Mouse (Mus musculus) hindbrain, embryonic 15.5 days (tissue): ENCODE data around the gene Sik3. TPM values are rescaled to one million over a fixed set of nuclear protein-coding genes. Genes with fewer than 3 reads are reported as not detected.

Experiments
- ATAC-seq: fragments of 200-750 bp; cut with Nextera tagmentation; 2 replicates; pipeline ENCODE4 v1.8.0; 2017; ENCODE audit warnings: low read depth, moderate number of reproducible peaks, moderate TSS enrichment; ENCODE audit not compliant: low FRiP score
- H3K27ac ChIP-seq: fragments of 300-500 bp; sonication (generic); replicated peaks from 2 replicates; pipeline ENCODE4 v1.5.1; 2015; ENCODE audit warnings: mild to moderate bottlenecking, inconsistent platforms
- H3K27me3 ChIP-seq: fragments of 300-500 bp; sonication (generic); 2 replicates; pipeline ENCODE4 v1.6.1; 2015; ENCODE audit warnings: control low read depth, inconsistent platforms
- H3K36me3 ChIP-seq: fragments of 300-500 bp; sonication (generic); 2 replicates; pipeline ENCODE4 v1.6.1; 2015; ENCODE audit warnings: control low read depth, inconsistent platforms
- H3K4me1 ChIP-seq: fragments of 300-500 bp; sonication (generic); replicated peaks from 2 replicates; pipeline ENCODE4 v1.6.1; 2015; ENCODE audit warnings: control low read depth, inconsistent platforms
- H3K4me2 ChIP-seq: fragments of 300-500 bp; sonication (generic); 2 replicates; pipeline ENCODE4 v1.6.1; 2015; ENCODE audit warnings: moderate library complexity, mild to moderate bottlenecking, inconsistent platforms
- H3K4me3 ChIP-seq: fragments of 300-500 bp; sonication (generic); 2 replicates; pipeline ENCODE4 v1.5.1; 2015; ENCODE audit warnings: mild to moderate bottlenecking, inconsistent platforms
- H3K9ac ChIP-seq: fragments of 300-500 bp; sonication (generic); 2 replicates; pipeline ENCODE4 v1.6.1; 2015; ENCODE audit warnings: inconsistent platforms
- H3K9me3 ChIP-seq: fragments of 300-500 bp; sonication (generic); 2 replicates; pipeline ENCODE4 v1.6.1; 2016; ENCODE audit warnings: control low read depth, inconsistent platforms
- whole genome bisulfite sequencing: fragments of 180-500 bp; shearing (Covaris S2); methylation state at CpG from one replicate; pipeline ENCODE4 v1.1.7; 2015; 5-methylcytosine and 5-hydroxymethylcytosine counted together
- polyA plus RNA-seq: library from polyadenylated mRNA; unstranded; fragments of >200 nt; fragmentation: Nextera tagmentation; extraction: Ambion mirVana; gene quantifications from 2 replicates; pipeline ENCODE4 v1.2.1, GENCODE M21; 2015

Sik3 gene
- 11.6 and 12.6 TPM in 2 replicates for polyA plus RNA-seq

DNA sequence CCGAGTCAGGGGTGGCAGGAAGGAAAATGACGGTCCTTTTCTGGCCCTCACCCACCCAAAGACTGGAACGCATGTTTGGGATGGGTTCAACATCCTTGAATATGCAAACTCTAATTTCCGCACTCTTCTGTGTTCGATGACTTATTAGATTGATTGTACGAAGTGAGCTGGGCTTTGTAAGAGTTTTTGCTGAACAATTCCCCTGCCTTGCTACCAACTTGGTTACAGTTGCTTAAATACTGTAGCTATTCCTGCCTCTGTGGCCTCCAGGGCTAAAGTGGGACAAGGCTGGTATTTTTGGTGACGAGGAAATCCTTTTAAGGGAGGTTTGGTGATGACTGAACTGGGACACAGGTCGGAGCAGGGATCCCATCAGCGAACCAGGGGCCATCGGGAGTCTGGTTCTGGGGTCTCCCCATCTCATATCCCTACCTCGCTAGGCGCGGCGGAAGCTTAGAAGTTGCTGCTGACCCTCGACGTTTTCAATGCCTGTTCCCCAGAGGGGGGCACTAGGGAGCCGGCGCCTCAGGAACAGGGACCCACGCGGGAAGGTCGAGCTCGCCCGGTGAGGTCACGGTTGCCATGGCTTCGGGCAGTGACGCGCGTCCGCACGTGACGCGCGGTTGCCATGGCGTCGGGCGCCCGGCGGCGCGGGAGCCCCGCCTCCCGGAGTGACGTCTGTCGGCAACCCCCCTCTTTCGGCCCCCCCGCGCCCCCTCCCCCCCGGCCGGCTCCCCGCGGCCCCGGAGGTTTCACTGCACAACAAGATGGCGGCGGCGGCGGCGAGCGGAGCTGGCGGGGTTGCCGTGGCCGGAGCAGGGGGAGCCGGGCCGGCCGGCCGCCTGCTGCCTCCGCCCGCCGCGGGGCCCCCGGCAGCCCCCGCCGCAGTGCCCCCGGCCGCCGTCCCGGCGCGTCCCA is at the start of gene Sik3, which contains the start of gene Pafah1b2:
Gene Sik3, plus strand, starts transcription at position 730 of the 918 bp plus-strand sequence.
Gene Pafah1b2, minus strand, starts transcription at position 600 of the 918 bp plus-strand sequence.
- H3K27me3 ChIP-seq, result no peaks in the 10 kb centered on the region
- H3K4me3 ChIP-seq, result peak within 1 kb of the TSS; percentile 99
- peak within 1 kb of the TSS; percentile 94 for H3K27ac ChIP-seq
- H3K4me2 ChIP-seq, result peak within 1 kb of the TSS; percentile 79
- H3K4me1 ChIP-seq, result peaks cover 48% of the 10 kb centered on the region
- no peaks in the 10 kb centered on the region for H3K9me3 ChIP-seq
- 2% methylated on average over 55 of the region's 78 CpGs for WGBS
- H3K36me3 ChIP-seq, result no peaks in the 10 kb centered on the region
- peak within 1 kb of the TSS; percentile 100 for H3K9ac ChIP-seq
- ATAC-seq, result peak; percentile 90

DNA sequence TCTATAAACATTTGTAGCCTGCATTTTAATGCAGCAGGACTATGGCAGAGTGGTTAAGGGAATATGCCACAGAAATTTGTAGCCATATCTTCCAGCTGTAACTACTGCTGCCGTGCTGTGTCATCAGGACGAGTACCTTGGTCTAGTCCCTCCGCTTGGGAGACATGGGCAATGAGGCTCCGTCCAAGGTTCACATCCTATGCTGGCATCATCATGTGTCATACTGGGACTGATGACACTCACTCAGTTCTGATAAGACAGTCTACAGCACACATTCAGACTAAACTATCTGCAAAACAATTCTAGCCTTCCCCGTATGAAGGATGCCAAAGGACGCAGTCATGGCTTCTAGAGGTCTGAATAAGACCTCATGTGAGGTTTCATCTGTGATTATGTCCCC is 49.0 kb upstream of the Sik3 start:
- no peak overlapping the region for H3K4me3 ChIP-seq
- no peak for ATAC-seq
- WGBS, result 91% methylated on average over 6 of the region's 6 CpGs
- no peaks in the 10 kb centered on the region for H3K9me3 ChIP-seq
- H3K36me3 ChIP-seq, result peaks cover 49% of the 10 kb centered on the region
- no peak overlapping the region for H3K27ac ChIP-seq
- H3K4me2 ChIP-seq, result no peak overlapping the region
- H3K4me1 ChIP-seq, result peaks cover 5% of the 10 kb centered on the region; the same call in 1 of the 2 replicates
- no peaks in the 10 kb centered on the region for H3K27me3 ChIP-seq
- no peak overlapping the region for H3K9ac ChIP-seq

DNA sequence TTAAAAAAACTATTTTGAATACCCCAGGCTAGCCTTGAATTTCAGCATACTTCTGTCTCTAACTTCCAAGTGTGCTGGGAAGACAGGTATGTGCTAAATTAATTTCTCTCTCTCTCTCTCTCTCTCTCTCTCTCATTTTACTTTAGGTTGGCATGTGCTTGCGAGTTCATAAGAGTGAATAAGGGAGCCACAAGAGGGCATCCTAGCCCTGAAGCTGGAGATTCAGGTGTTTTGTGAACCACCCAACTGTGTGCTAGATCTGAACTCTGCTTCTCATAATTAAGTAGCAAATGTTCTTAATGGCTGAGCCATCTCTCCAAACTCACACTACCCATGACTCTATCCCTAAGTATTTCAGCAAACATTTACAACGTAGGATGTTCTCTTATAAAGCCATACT is 35.7 kb upstream of the Sik3 start:
- Histone ChIP-seq H3K27ac (no peak overlapping the region), H3K4me2 (no peak overlapping the region), H3K4me1 (peaks cover 21% of the 10 kb centered on the region), H3K9me3 (no peaks in the 10 kb centered on the region), H3K27me3 (no peaks in the 10 kb centered on the region), H3K36me3 (peaks cover 37% of the 10 kb centered on the region), H3K4me3 (no peak overlapping the region), H3K9ac (no peak overlapping the region)
- WGBS, result 80% methylated on average over 2 of the region's 2 CpGs
- ATAC-seq, result no peak

DNA sequence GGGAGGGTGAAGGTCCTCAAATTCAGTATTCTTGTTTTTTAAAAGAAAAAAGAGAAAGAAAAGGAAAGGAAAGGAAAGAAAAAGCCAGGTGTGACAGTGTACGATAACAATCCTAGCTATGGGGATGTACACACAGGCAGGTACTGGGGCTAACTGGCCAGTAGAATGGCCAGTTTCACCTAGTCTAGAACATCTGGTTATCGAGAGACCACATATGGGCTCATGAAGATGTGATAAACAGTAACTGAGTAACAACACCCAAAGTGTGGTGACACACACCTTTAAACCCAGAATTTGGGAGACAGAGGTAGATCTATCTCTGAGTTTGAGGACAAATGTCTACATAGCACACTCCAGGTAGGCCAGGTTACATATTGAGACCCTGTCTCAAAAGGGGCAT is 32.8 kb upstream of the Sik3 start:
- ATAC-seq, result no peak
- H3K4me1 ChIP-seq, result peaks cover 41% of the 10 kb centered on the region
- no peak overlapping the region for H3K4me2 ChIP-seq
- H3K9me3 ChIP-seq, result no peaks in the 10 kb centered on the region
- no peak overlapping the region for H3K4me3 ChIP-seq
- 98% methylated on average over 2 of the region's 2 CpGs for WGBS
- no peak overlapping the region for H3K27ac ChIP-seq
- H3K27me3 ChIP-seq, result no peaks in the 10 kb centered on the region
- no peak overlapping the region for H3K9ac ChIP-seq
- peaks cover 11% of the 10 kb centered on the region for H3K36me3 ChIP-seq

DNA sequence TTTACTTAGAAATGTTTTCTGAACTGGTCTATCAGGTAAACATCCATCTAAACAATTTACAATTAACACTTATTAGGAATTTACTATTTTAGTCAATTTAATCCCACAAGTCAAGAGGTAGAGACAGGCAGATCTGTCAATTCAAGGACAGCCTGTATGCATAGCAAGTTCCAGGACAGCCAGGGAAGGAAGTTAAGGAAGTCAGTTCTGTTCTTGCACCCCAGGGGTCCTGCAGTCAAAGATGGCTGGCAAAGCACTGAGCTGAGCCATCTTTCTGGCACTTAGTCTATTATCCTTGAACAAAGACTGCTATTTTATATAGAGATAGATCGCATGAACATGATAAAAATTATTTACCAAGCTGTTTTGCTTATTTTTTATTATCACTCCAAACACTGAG is 32.0 kb upstream of the Sik3 start:
- Histone ChIP-seq H3K9me3 (no peaks in the 10 kb centered on the region), H3K4me1 (peaks cover 46% of the 10 kb centered on the region), H3K27me3 (no peaks in the 10 kb centered on the region), H3K4me2 (no peak overlapping the region), H3K36me3 (peaks cover 4% of the 10 kb centered on the region; the same call in 1 of the 2 replicates), H3K9ac (no peak overlapping the region), H3K27ac (no peak overlapping the region), H3K4me3 (no peak overlapping the region)
- ATAC-seq, result no peak
- 91% methylated on average over 1 of the region's 1 CpGs for WGBS

DNA sequence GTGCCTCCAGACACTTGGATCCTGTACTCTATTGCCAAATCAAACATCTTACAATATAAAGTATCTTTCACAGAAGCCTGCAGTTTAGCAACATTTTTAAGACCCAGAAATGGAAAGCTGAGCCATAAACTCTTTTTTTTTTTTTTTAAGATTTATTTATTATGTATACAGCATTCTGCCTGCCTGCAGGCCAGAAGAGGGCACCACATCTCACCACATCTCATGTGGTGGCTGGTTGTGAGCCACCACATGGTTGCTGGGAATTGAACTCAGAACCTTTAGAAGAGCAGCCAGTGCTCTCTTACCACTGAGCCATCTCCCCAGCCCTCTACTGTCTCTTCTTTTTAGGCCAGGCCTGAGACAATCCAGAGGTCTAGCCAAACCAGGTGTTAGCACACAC is 31.3 kb upstream of the Sik3 start:
- no peaks in the 10 kb centered on the region for H3K36me3 ChIP-seq
- no peak overlapping the region for H3K4me2 ChIP-seq
- no peak overlapping the region for H3K9ac ChIP-seq
- H3K27me3 ChIP-seq, result no peaks in the 10 kb centered on the region
- H3K27ac ChIP-seq, result no peak overlapping the region
- no peaks in the 10 kb centered on the region for H3K9me3 ChIP-seq
- no peak for ATAC-seq
- no peak overlapping the region for H3K4me3 ChIP-seq
- peaks cover 49% of the 10 kb centered on the region for H3K4me1 ChIP-seq

DNA sequence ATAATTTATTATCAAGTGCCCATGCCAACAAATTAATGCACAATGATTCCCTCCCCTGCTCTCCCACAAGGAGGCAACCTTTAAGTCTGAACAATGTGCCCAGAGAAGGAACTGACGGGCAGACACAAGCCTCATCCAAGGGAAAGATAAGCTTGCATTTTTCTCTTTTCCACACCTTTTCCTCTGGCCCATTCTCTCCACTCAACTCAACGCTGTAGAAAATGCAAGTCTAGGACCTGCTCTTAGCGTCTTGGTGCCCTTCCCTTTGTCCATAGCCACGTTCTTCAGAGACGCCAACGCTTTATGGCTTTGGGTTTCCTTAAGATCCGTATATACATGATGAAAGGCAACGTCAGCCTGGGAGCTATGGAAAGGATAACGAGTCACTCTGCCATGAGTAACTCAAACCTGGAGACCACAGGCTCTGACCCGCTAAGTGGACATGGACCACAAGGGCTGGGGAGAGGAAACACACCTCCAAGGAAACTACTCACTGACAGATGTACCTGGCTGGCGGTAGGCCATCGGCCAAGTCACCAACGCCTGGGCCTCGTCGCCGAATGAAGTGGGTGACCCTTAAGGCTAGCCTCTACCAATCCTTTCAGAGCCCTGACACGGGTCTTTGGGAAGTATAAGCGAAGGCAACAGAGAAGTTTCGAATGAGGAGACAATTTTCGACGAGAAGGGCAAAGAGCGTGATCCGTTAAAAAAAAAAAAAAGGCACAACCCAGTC is 28.8 kb upstream of the Sik3 start:
- Histone ChIP-seq H3K27me3 (no peaks in the 10 kb centered on the region), H3K36me3 (no peaks in the 10 kb centered on the region), H3K27ac (peak overlapping the region; percentile 95), H3K4me1 (peaks cover 49% of the 10 kb centered on the region), H3K4me3 (peak overlapping the region; percentile 93), H3K9me3 (no peaks in the 10 kb centered on the region), H3K9ac (peak overlapping the region; percentile 92), H3K4me2 (peak overlapping the region; percentile 95)
- WGBS, result under 1% methylated on average over 23 of the region's 23 CpGs
- peak; percentile 10; the same call in 1 of the 2 replicates for ATAC-seq

DNA sequence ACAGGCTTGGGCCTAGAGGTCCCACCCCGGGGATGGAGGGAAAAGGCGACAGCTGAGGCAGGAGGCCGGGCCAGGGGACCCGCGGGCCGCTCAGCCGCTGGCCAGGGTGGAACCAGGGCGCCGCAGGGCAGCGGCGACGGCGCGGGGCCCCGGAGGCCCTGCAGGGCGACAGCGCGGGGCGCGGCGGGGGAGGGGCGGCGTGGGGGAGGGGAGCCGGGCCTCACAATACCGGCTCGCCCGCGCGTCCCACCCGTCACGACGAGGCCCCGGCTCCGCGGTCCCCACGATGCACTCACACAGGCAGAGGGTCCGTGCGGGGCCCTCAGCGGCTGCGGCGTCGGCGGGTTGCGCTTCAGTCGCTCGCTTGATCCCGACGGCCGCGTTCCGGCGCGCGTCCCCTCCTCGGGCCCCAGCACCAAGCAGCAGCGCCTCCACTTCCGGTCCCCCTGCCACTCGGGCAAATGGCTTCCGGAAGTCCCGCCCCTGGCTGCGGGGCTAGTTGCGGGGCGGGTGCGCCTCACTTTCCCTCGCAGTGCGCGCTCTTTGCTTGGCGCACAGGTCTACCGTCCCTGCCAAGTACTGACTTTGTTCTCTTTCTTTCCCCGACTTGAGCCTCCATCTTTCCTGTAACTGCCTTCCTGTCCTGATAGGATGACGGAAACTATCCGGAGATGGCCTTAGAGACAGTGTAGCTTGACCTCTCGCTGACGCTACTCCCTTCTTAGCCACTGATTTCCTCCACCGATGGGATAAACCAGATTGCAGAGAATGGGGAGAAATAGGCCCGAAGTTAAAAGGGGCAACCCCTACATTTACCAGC is 28.0 kb upstream of the Sik3 start:
- H3K27ac ChIP-seq, result peak overlapping the region; percentile 95
- H3K4me3 ChIP-seq, result peak overlapping the region; percentile 93
- H3K27me3 ChIP-seq, result no peaks in the 10 kb centered on the region
- no peaks in the 10 kb centered on the region for H3K9me3 ChIP-seq
- H3K9ac ChIP-seq, result peak overlapping the region; percentile 92
- under 1% methylated on average over 49 of the region's 76 CpGs for WGBS
- H3K4me1 ChIP-seq, result peaks cover 47% of the 10 kb centered on the region
- no peaks in the 10 kb centered on the region for H3K36me3 ChIP-seq
- H3K4me2 ChIP-seq, result peak overlapping the region; percentile 95
- peak; percentile 95 for ATAC-seq

DNA sequence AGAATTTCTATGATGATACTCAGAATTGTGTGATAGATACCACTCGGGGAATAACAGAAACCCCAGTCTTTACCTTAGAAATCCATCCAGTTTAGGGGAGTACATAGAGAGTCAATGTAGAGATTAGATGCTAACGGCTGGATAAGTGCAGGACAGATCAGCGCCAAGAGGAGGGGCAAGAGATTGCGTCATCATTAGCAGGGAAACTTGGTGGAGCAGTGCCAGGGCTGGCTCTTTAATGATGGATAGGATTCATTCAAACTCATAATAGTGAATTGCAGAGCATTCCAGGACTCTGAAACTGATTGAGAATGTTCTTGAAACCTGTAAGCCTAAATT is 27.4 kb upstream of the Sik3 start:
- peaks cover 41% of the 10 kb centered on the region for H3K4me1 ChIP-seq
- peak; percentile 67 for ATAC-seq
- no peaks in the 10 kb centered on the region for H3K27me3 ChIP-seq
- under 1% methylated on average over 4 of the region's 4 CpGs for WGBS
- H3K4me3 ChIP-seq, result peak overlapping the region; percentile 93
- H3K27ac ChIP-seq, result peak overlapping the region; percentile 95
- H3K9me3 ChIP-seq, result no peaks in the 10 kb centered on the region
- peak overlapping the region; percentile 92 for H3K9ac ChIP-seq
- H3K4me2 ChIP-seq, result peak overlapping the region; percentile 95
- H3K36me3 ChIP-seq, result no peaks in the 10 kb centered on the region

DNA sequence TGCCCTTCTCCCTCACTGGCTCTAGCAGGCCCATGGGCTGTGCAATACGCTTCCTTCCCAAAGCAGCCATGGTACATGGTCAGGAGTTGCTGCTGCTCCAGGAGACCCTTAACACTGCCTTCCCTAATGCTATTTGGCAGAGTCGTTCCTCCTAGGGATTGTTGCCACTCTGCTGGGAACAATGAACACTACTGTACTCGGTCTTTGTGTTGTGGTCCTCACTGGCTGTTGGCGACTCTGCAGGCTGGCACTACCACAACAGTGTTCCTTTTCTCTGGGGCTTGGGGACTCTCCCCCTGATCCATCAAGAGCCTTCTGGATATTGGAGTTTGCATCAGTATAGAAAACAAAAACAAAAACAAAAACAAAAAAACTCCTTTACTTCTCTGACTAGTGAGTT is 13.6 kb upstream of the Sik3 start:
- peaks cover 3% of the 10 kb centered on the region; the same call in 1 of the 2 replicates for H3K4me1 ChIP-seq
- no peak for ATAC-seq
- no peaks in the 10 kb centered on the region for H3K36me3 ChIP-seq
- no peak overlapping the region for H3K4me2 ChIP-seq
- H3K27me3 ChIP-seq, result no peaks in the 10 kb centered on the region
- no peak overlapping the region for H3K9ac ChIP-seq
- H3K9me3 ChIP-seq, result no peaks in the 10 kb centered on the region
- 61% methylated on average over 4 of the region's 4 CpGs for WGBS
- H3K27ac ChIP-seq, result no peak overlapping the region
- no peak overlapping the region for H3K4me3 ChIP-seq

DNA sequence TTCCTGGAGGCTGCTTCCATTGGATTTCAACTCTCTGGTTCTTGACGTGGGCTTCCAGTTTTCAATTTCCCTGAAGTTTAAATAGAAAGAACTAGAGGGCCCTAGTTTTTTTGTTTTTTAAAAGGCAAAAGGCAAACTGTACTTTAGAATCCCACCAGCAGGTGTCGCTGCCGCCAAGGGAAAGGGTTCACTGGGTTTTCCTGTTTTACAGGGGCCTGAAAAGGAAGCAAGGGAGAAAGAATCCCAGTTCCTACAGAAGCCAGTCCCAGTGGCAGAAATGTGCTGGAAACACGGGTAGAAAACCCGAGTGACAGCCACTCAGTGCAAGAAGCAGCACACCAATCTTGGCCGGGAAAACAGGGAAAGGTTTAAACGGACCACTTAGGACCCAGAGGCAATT is 8.9 kb upstream of the Sik3 start:
- H3K36me3 ChIP-seq, result no peaks in the 10 kb centered on the region
- H3K9ac ChIP-seq, result no peak overlapping the region
- no peak for ATAC-seq
- H3K4me1 ChIP-seq, result peaks cover 3% of the 10 kb centered on the region; the same call in 1 of the 2 replicates
- H3K4me2 ChIP-seq, result no peak overlapping the region
- H3K9me3 ChIP-seq, result no peaks in the 10 kb centered on the region
- 7% methylated on average over 7 of the region's 7 CpGs for WGBS
- H3K27me3 ChIP-seq, result no peaks in the 10 kb centered on the region
- no peak overlapping the region for H3K27ac ChIP-seq
- H3K4me3 ChIP-seq, result no peak overlapping the region
